Mouse (Mus musculus): ENCODE data around the gene 2300003K06Rik. TPM values are rescaled to one million over a fixed set of nuclear protein-coding genes. Genes with fewer than 3 reads are reported as not detected.

The 2300003K06Rik gene
- not detected for polyA plus RNA-seq (2017; shearing (Covaris generic))

DNA sequence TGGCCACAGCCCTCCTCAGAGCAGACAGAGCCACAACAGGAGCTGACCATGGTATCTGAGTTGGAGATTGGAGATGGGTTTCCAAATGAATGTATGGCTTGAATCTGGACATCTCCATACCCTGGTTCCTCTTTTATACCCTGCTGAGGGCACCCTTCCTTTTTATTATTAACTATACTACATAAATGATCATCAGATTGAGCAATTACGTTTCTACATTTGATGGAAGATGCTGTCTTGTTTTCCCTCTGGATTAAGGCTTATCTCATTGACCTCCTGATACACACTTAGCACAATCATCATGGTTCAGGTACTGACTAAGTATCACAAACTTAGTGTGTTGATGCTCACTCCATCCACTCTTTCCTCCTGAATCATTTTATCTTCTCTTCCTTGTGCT, at the start of gene 2300003K06Rik:
Gene 2300003K06Rik, minus strand, starts transcription at position 101 of the 400 bp plus-strand sequence.

DNA sequence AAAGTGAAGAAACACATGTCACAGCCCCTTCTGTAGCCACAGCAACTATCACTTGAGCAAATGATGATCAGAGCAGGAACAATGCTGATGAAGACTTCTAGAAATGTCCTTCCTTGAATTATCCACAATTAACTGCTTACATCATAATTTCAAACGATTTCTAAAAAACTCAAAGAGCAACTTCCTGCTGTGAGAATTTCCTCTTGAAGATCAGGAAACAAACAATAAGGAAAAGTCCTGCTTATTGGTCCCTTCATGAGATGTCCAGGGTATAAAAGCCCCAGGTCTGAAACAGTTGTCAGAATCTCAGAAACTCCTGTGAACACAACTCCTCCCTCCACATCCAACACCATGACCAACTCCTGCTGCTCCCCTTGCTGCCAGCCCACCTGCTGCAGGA, 41.0 kb upstream of the 2300003K06Rik start, which contains the start of gene Gm11567:
Gene Gm11567, plus strand, starts transcription at position 301 of the 400 bp plus-strand sequence.

DNA sequence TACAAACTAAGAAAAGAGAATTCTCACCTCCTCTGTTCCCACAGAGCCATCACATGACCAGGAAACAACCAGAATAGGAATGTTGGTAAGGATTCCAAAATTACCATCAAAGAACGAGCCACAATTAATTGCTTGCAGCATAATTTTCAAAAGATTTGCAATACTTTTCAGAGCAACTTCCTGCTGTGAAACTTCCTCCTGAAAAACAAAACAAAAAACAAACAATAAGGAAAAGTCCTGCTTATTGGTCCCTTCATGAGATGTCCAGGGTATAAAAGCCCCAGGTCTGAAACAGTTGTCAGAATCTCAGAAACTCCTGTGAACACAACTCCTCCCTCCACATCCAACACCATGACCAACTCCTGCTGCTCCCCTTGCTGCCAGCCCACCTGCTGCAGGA, 35.2 kb upstream of the 2300003K06Rik start, which contains the start of gene Krtap9-1:
Gene Krtap9-1, plus strand, starts transcription at position 301 of the 400 bp plus-strand sequence.

DNA sequence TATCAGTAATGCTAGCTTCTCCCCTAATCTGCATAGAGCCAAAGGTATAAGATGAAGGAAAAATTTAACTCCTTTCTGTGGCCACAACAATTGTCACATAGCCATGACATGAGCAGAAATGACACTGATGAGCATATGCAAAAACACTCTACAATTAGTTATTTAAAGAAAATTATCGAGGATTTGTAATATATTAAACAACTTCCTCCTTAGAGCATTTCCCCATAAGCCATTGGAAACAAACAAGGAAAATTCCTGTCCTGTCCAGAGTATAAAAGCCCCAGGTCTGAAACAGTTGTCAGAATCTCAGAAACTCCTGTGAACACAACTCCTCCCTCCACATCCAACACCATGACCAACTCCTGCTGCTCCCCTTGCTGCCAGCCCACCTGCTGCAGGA, 26.3 kb upstream of the 2300003K06Rik start, which contains the start of gene Gm11559:
Gene Gm11559, plus strand, starts transcription at position 301 of the 400 bp plus-strand sequence.

DNA sequence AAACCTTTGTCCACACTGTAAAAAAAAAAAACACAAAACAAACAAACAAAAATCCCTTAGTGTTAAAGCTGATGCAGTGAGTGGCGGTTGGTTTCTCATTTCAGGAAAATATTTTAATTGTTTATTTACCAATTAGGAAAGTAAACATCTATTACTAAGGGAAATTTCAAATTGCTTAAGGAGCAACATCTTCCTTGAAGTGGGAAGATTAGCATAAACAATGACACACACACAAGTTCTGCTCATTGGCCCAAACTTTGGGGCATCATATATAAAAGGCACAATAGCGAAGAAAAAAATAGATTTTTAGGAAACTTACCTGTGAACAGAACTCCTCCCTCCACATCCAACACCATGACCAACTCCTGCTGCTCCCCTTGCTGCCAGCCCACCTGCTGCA, 19.8 kb upstream of the 2300003K06Rik start, which contains the start of gene Gm11568:
Gene Gm11568, plus strand, starts transcription at position 301 of the 400 bp plus-strand sequence.

DNA sequence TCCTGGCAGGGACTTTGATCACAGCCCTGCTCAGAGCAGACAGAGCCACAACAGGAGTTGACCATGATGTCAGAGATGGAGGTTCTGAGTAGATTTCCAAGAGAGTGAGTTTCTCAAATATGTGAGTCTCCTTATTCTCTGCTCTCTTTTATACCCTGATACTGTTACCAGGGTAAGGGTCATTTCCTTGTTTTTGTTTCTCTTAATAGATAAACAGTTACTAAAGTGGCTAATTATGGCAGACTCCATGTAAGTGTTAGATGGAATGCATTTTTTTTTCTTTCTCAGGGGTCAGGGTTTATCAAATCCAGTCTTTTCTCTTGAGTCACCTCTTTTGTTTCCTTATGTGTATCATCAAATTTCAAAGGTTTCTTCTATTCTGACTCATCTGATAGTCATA, 13.6 kb upstream of the 2300003K06Rik start, which contains the start of gene Krtap4-16:
Gene Krtap4-16, minus strand, starts transcription at position 101 of the 400 bp plus-strand sequence.

DNA sequence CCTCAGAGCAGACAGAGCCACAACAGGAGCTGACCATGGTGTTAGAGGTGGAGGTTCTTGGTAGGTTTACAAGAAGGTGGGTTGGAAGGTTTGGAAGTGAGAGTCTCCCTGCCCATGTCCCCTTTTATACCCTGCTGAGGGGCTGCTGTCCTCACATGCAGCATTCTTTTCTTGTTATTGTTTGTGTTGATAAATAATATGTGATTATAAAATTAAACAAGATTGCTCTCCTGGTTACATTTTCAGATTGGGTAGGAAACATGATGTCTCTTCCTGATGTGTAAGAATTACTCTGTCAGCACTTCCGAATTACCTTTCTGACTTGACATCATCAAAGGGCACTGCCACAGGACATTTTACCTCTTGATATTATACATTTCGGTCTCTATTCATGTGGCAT, 22.3 kb downstream of the 2300003K06Rik start, which contains the start of gene Gm11564:
Gene Gm11564, minus strand, starts transcription at position 101 of the 400 bp plus-strand sequence.

DNA sequence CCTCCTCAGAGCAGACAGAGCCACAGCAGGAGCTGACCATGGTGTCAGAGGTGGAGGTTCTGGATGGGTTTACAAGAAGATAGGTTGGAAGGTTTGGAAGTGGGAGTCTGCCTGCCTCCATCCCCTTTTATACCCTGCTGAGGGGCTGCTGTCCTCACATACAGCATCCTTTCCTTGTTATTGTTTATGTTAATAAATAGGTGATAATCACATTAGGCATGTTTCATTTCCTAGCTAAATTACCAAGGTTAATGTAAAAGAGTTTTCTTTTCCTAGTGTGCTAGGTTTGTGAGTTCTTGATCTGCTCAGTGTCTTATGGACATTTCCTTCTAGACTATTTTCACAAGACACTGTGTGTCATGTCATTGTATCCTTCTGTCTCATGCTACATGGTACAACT, 28.1 kb downstream of the 2300003K06Rik start, which contains the start of gene Krtap4-13:
Gene Krtap4-13, minus strand, starts transcription at position 101 of the 400 bp plus-strand sequence.

DNA sequence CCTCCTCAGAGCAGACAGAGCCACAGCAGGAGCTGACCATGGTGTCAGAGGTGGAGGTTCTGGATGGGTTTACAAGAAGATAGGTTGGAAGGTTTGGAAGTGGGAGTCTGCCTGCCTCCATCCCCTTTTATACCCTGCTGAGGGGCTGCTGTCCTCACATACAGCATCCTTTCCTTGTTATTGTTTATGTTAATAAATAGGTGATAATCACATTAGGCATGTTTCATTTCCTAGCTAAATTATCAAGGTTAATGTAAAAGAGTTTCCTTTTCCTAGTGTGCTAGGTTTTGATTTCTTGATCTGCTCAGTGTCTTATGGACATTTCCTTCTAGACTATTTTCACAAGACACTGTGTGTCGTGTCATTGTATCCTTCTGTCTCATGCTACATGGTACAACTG, 33.5 kb downstream of the 2300003K06Rik start, which contains the start of gene Gm11554:
Gene Gm11554, minus strand, starts transcription at position 101 of the 400 bp plus-strand sequence.

DNA sequence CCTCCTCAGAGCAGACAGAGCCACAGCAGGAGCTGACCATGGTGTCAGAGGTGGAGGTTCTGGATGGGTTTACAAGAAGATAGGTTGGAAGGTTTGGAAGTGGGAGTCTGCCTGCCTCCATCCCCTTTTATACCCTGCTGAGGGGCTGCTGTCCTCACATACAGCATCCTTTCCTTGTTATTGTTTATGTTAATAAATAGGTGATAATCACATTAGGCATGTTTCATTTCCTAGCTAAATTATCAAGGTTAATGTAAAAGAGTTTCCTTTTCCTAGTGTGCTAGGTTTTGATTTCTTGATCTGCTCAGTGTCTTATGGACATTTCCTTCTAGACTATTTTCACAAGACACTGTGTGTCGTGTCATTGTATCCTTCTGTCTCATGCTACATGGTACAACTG, 39.0 kb downstream of the 2300003K06Rik start, which contains the start of gene Gm11569:
Gene Gm11569, minus strand, starts transcription at position 101 of the 400 bp plus-strand sequence.

DNA sequence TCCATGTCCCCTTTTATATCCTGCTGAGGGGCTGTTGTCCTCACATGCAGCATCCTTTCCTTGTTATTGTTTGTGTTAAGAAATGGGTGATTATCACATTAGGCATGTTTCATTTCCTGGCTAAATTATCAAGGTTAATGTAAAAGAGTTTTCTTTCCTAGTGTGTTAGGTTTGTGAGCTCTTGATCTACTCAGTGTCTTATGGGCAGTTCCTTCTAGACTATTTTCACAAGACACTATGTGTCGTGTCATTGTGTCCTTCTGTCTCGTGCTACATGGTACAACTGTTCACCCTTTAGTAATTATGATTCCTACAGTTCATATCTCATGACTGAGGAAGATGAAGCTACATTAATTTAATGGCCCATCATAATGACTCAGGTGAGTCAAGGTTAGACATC, 44.5 kb downstream of the 2300003K06Rik start, which contains the start of gene Gm11596:
Gene Gm11596, minus strand, starts transcription at position 101 of the 400 bp plus-strand sequence.

Other genes starting within 250 kb of the 2300003K06Rik start
- gene Krtap1-3, start 246.7 kb downstream of the 2300003K06Rik start, polyA plus RNA-seq (2017; shearing (Covaris generic)), result under 1 TPM in 1 of 2 experiments, not detected in 1; 0.27 TPM
- gene Krtap9-3, start 240.0 kb downstream of the 2300003K06Rik start, polyA plus RNA-seq (2017; shearing (Covaris generic)), result not detected
- gene Gm11938, start 234.8 kb downstream of the 2300003K06Rik start, polyA plus RNA-seq (2017; shearing (Covaris generic)), result not detected
- not detected for gene Gm11937, start 227.9 kb downstream of the 2300003K06Rik start, polyA plus RNA-seq (2017; shearing (Covaris generic))
- not detected for gene Krtap2-4, start 223.2 kb downstream of the 2300003K06Rik start, polyA plus RNA-seq (2017; shearing (Covaris generic))
- gene Gm11562, start 217.6 kb downstream of the 2300003K06Rik start, polyA plus RNA-seq (2017; shearing (Covaris generic)), result not detected
- not detected for gene Krtap4-1, start 209.8 kb downstream of the 2300003K06Rik start, polyA plus RNA-seq (2017; shearing (Covaris generic))
- not detected for gene Krtap4-2, start 203.0 kb downstream of the 2300003K06Rik start, polyA plus RNA-seq (2017; shearing (Covaris generic))
- gene Krtap4-7, start 194.0 kb downstream of the 2300003K06Rik start, polyA plus RNA-seq (2017; shearing (Covaris generic)), result not detected
- not detected for gene Gm11555, start 187.8 kb downstream of the 2300003K06Rik start, polyA plus RNA-seq (2017; shearing (Covaris generic))
- gene Gm11563, start 179.1 kb downstream of the 2300003K06Rik start, polyA plus RNA-seq (2017; shearing (Covaris generic)), result not detected
- gene Krtap4-6, start 172.1 kb downstream of the 2300003K06Rik start, polyA plus RNA-seq (2017; shearing (Covaris generic)), result not detected
- not detected for gene Gm14190, start 147.3 kb downstream of the 2300003K06Rik start, polyA plus RNA-seq (2017; shearing (Covaris generic))
- gene Gm14180, start 103.8 kb downstream of the 2300003K06Rik start, polyA plus RNA-seq (2017; shearing (Covaris generic)), result not detected
- gene Gm11595, start 65.2 kb downstream of the 2300003K06Rik start, polyA plus RNA-seq (2017; shearing (Covaris generic)), result under 1 TPM in 1 of 2 experiments, not detected in 1; 0.32 TPM
- not detected for gene Krtap4-8, start 57.4 kb downstream of the 2300003K06Rik start, polyA plus RNA-seq (2017; shearing (Covaris generic))
- not detected for gene Krtap4-9, start 52.9 kb downstream of the 2300003K06Rik start, polyA plus RNA-seq (2017; shearing (Covaris generic))
- gene Gm11596, start 44.6 kb downstream of the 2300003K06Rik start, polyA plus RNA-seq (2017; shearing (Covaris generic)), result not detected
- not detected for gene Gm11569, start 39.1 kb downstream of the 2300003K06Rik start, polyA plus RNA-seq (2017; shearing (Covaris generic))
- gene Gm11554, start 33.6 kb downstream of the 2300003K06Rik start, polyA plus RNA-seq (2017; shearing (Covaris generic)), result not detected
- gene Krtap4-13, start 28.2 kb downstream of the 2300003K06Rik start, polyA plus RNA-seq (2017; shearing (Covaris generic)), result not detected
- not detected for gene Gm11564, start 22.4 kb downstream of the 2300003K06Rik start, polyA plus RNA-seq (2017; shearing (Covaris generic))
- gene Krtap4-16, start 13.5 kb upstream of the 2300003K06Rik start, polyA plus RNA-seq (2017; shearing (Covaris generic)), result not detected
- under 1 TPM in 1 of 2 experiments, not detected in 1; 0.55 TPM for gene Gm11568, start 19.9 kb upstream of the 2300003K06Rik start, polyA plus RNA-seq (2017; shearing (Covaris generic))
- not detected for gene Gm11559, start 26.4 kb upstream of the 2300003K06Rik start, polyA plus RNA-seq (2017; shearing (Covaris generic))
- not detected for gene Krtap9-1, start 35.3 kb upstream of the 2300003K06Rik start, polyA plus RNA-seq (2017; shearing (Covaris generic))
- not detected for gene Gm11567, start 41.1 kb upstream of the 2300003K06Rik start, polyA plus RNA-seq (2017; shearing (Covaris generic))
- gene Krtap31-1, start 69.9 kb upstream of the 2300003K06Rik start, polyA plus RNA-seq (2017; shearing (Covaris generic)), result not detected
- not detected for gene Gm11565, start 76.7 kb upstream of the 2300003K06Rik start, polyA plus RNA-seq (2017; shearing (Covaris generic))
- not detected for gene Krtap31-2, start 98.2 kb upstream of the 2300003K06Rik start, polyA plus RNA-seq (2017; shearing (Covaris generic))
- not detected for gene Krtap9-5, start 110.4 kb upstream of the 2300003K06Rik start, polyA plus RNA-seq (2017; shearing (Covaris generic))
- gene Krtap29-1, start 141.0 kb upstream of the 2300003K06Rik start, polyA plus RNA-seq (2017; shearing (Covaris generic)), result not detected
- not detected for gene Krtap16-1, start 148.5 kb upstream of the 2300003K06Rik start, polyA plus RNA-seq (2017; shearing (Covaris generic))
- not detected for gene Krtap17-1, start 155.9 kb upstream of the 2300003K06Rik start, polyA plus RNA-seq (2017; shearing (Covaris generic))
- gene Krt33a, start 178.1 kb upstream of the 2300003K06Rik start, polyA plus RNA-seq (2017; shearing (Covaris generic)), result under 1 TPM in 1 of 2 experiments, not detected in 1; 0.23 TPM
- not detected for gene Krt33b, start 191.8 kb upstream of the 2300003K06Rik start, polyA plus RNA-seq (2017; shearing (Covaris generic))
- gene Krt34, start 203.5 kb upstream of the 2300003K06Rik start, polyA plus RNA-seq (2017; shearing (Covaris generic)), result not detected
- under 1 TPM in 1 of 2 experiments, not detected in 1; 0.15 TPM for gene Krt31, start 212.5 kb upstream of the 2300003K06Rik start, polyA plus RNA-seq (2017; shearing (Covaris generic))

All from activated CD4-positive, CD25-positive, alpha-beta regulatory T cell (primary cell).